Mouse (Mus musculus) thymus, adult 2 months (tissue): ENCODE results near the gene Ski. TPM values are rescaled to one million over a fixed set of nuclear protein-coding genes. Genes with fewer than 3 reads are reported as not detected.
A peak's percentile ranks its signal among the peaks of the same experiment; 100 is the strongest.

Source experiments
- DNase-seq: peaks from one replicate; pipeline ENCODE4 v3.0.0; 2021
- H3K27ac ChIP-seq: fragments of 200-500 bp; 2 replicates; pipeline ENCODE4 v1.5.1; 2012; ENCODE audit warnings: low read length, control low read depth; ENCODE audit not compliant: control insufficient read depth, insufficient read depth
- H3K27me3 ChIP-seq: fragments of 200-500 bp; 2 replicates; pipeline ENCODE4 v1.6.1; 2012; ENCODE audit warnings: mild to moderate bottlenecking, low read length, moderate library complexity, mixed read lengths; ENCODE audit not compliant: control insufficient read depth, insufficient read depth
- H3K36me3 ChIP-seq: fragments of 200-500 bp; 2 replicates; pipeline ENCODE4 v1.6.1; 2012; ENCODE audit warnings: mild to moderate bottlenecking, low read length, moderate library complexity; ENCODE audit not compliant: control insufficient read depth, insufficient read depth
- H3K4me1 ChIP-seq: fragments of 200-500 bp; replicated peaks from 2 replicates; pipeline ENCODE4 v1.6.1; 2012; ENCODE audit warnings: low read length; ENCODE audit not compliant: control insufficient read depth, insufficient read depth
- H3K4me3 ChIP-seq: fragments of 200-500 bp; 2 replicates; pipeline ENCODE4 v1.5.1; 2012; ENCODE audit warnings: mild to moderate bottlenecking, low read length, control low read depth, moderate library complexity; ENCODE audit not compliant: control insufficient read depth, insufficient read depth
- CTCF ChIP-seq: fragments of 200-500 bp; IDR thresholded peaks from 2 replicates; pipeline ENCODE4 v1.5.1; 2012; ENCODE audit warnings: mild to moderate bottlenecking, control low read depth, low read length, moderate library complexity, borderline replicate concordance; ENCODE audit not compliant: control insufficient read depth, poor library complexity, insufficient read depth; ENCODE audit errors: extremely low read depth
- POLR2A ChIP-seq: fragments of 200-500 bp; IDR thresholded peaks from 2 replicates; pipeline ENCODE4 v1.6.1; 2012; ENCODE audit warnings: mild to moderate bottlenecking, low read length, control low read depth, moderate library complexity; ENCODE audit not compliant: control insufficient read depth, poor library complexity, insufficient read depth; ENCODE audit errors: extremely low read depth
- WGBS: fragments of 180-500 bp; shearing (Covaris S2); methylation state at CpG from one replicate; pipeline ENCODE4 v1.1.7; 2018; 5-methylcytosine and 5-hydroxymethylcytosine counted together
- polyA plus RNA-seq: library from polyadenylated mRNA; depleted of rRNA; stranded (reverse); fragments of >200 nt; gene quantifications from 2 replicates; pipeline ENCODE4 v1.2.3, GENCODE M21; 2012

Gene Ski
- polyA plus RNA-seq, 1 experiment = 70.5 TPM

GRCm38 (mm10) chr4:155162433-155163319, 59.7 kb downstream of the Ski start:
- 9% methylated on average over 7 of the region's 7 CpGs for WGBS
- Histone ChIP-seq H3K4me1 (peaks cover 48% of the 10 kb centered on the region), H3K4me3 (no peak overlapping the region), H3K36me3 (peaks cover 16% of the 10 kb centered on the region), H3K27ac (peak overlapping the region; percentile 91), H3K27me3 (no peaks in the 10 kb centered on the region)
- peak; percentile 84 for DNase-seq
- 0 out of 2 replicates have a peak, but pooled peaks have one; percentile 32 for TF ChIP-seq POLR2A
- no peak for TF ChIP-seq CTCF

- peaks cover 32% of the 10 kb centered on the region for H3K4me1 ChIP-seq
- TF ChIP-seq CTCF (no peak), POLR2A (no peak)
- H3K27ac ChIP-seq = no peak overlapping the region
- peaks cover 34% of the 10 kb centered on the region for H3K36me3 ChIP-seq
- 97% methylated on average over 8 of the region's 8 CpGs for WGBS
- DNase-seq = no peak
- H3K27me3 ChIP-seq = no peaks in the 10 kb centered on the region
- no peak overlapping the region for H3K4me3 ChIP-seq
Measured at GRCm38 (mm10) chr4:155158543-155158917, 63.9 kb downstream of the Ski start.

- 98% methylated on average over 27 of the region's 27 CpGs for WGBS
- Histone ChIP-seq H3K27ac (no peak overlapping the region), H3K4me1 (peaks cover 27% of the 10 kb centered on the region), H3K27me3 (no peaks in the 10 kb centered on the region), H3K4me3 (no peak overlapping the region), H3K36me3 (peaks cover 34% of the 10 kb centered on the region)
- DNase-seq = no peak
- no peak for TF ChIP-seq CTCF
- no peak for TF ChIP-seq POLR2A
Measured at GRCm38 (mm10) chr4:155157871-155158542, 64.4 kb downstream of the Ski start.

- no peak for TF ChIP-seq POLR2A
- no peak for TF ChIP-seq CTCF
- Histone ChIP-seq H3K4me1 (peaks cover 19% of the 10 kb centered on the region), H3K4me3 (no peak overlapping the region), H3K36me3 (peaks cover 34% of the 10 kb centered on the region), H3K27ac (no peak overlapping the region), H3K27me3 (no peaks in the 10 kb centered on the region)
- 98% methylated on average over 17 of the region's 17 CpGs for WGBS
- DNase-seq = no peak
Measured at GRCm38 (mm10) chr4:155156734-155157133, 65.7 kb downstream of the Ski start.

- Histone ChIP-seq H3K27ac (no peak overlapping the region), H3K4me1 (peaks cover 19% of the 10 kb centered on the region), H3K36me3 (peaks cover 34% of the 10 kb centered on the region), H3K27me3 (no peaks in the 10 kb centered on the region), H3K4me3 (no peak overlapping the region)
- no peak for DNase-seq
- TF ChIP-seq CTCF = no peak
- WGBS = 91% methylated on average over 11 of the region's 11 CpGs
Measured at GRCm38 (mm10) chr4:155154986-155155385, 67.4 kb downstream of the Ski start.

- no peaks in the 10 kb centered on the region for H3K27me3 ChIP-seq
- 94% methylated on average over 3 of the region's 3 CpGs for WGBS
- H3K27ac ChIP-seq = no peak overlapping the region
Measured at GRCm38 (mm10) chr4:155153389-155154072, 68.9 kb downstream of the Ski start.

More at GRCm38 (mm10) chr4:155153389-155154072, 68.9 kb downstream of the Ski start:
- Histone ChIP-seq H3K4me1 (peaks cover 15% of the 10 kb centered on the region), H3K4me3 (no peak overlapping the region), H3K36me3 (peaks cover 26% of the 10 kb centered on the region)
- DNase-seq = no peak
- TF ChIP-seq CTCF = no peak
